Mouse (Mus musculus) hindbrain, embryonic 16.5 days (tissue): ENCODE data around the gene H2afx. TPM values are rescaled to one million over a fixed set of nuclear protein-coding genes. Genes with fewer than 3 reads are reported as not detected.
A peak's percentile ranks its signal among the peaks of the same experiment; 100 is the strongest.
"Not testable (repeated sequence)": the region's sequence is repeated elsewhere in the genome, so short reads cannot be mapped to it uniquely, and the experiment has no call there.

Source experiments
- ATAC-seq: fragments of 200-750 bp; cut with Nextera tagmentation; 2 replicates; pipeline ENCODE4 v1.8.0; 2017; ENCODE audit warnings: moderate TSS enrichment, moderate library complexity
- H3K27ac ChIP-seq: fragments of 300-500 bp; sonication (generic); 2 replicates; pipeline ENCODE4 v1.5.1; 2014; ENCODE audit warnings: low read depth, mild to moderate bottlenecking, control low read depth, low read length, moderate library complexity
- H3K27me3 ChIP-seq: fragments of 300-500 bp; sonication (generic); replicated peaks from 2 replicates; pipeline ENCODE4 v1.6.1; 2014; ENCODE audit warnings: low read length; ENCODE audit not compliant: control insufficient read depth, insufficient read depth
- H3K36me3 ChIP-seq: fragments of 300-500 bp; sonication (generic); 2 replicates; pipeline ENCODE4 v1.6.1; 2014; ENCODE audit warnings: mild to moderate bottlenecking, low read length, moderate library complexity, mixed read lengths; ENCODE audit not compliant: control insufficient read depth, insufficient read depth
- H3K4me1 ChIP-seq: fragments of 300-500 bp; sonication (generic); 2 replicates; pipeline ENCODE4 v1.6.1; 2014; ENCODE audit warnings: low read depth, low read length; ENCODE audit not compliant: control insufficient read depth, insufficient read depth
- H3K4me2 ChIP-seq: fragments of 300-500 bp; sonication (generic); 2 replicates; pipeline ENCODE4 v1.6.1; 2014; ENCODE audit warnings: mild to moderate bottlenecking, low read length, control low read depth, moderate library complexity
- H3K4me3 ChIP-seq: fragments of 300-500 bp; sonication (generic); 2 replicates; pipeline ENCODE4 v1.5.1; 2014; ENCODE audit warnings: mild to moderate bottlenecking, low read length, control low read depth, moderate library complexity
- H3K9ac ChIP-seq: fragments of 300-500 bp; sonication (generic); 2 replicates; pipeline ENCODE4 v1.6.1; 2014; ENCODE audit warnings: low read depth, mild to moderate bottlenecking, control low read depth, low read length, moderate library complexity
- H3K9me3 ChIP-seq: fragments of 300-500 bp; sonication (generic); 2 replicates; pipeline ENCODE4 v1.6.1; 2014; ENCODE audit warnings: mild to moderate bottlenecking, low read length, moderate library complexity; ENCODE audit not compliant: control insufficient read depth
- WGBS: fragments of 180-500 bp; shearing (Covaris S2); extraction: QIAGEN DNeasy Blood & Tissue Kit; methylation state at CpG from one replicate; pipeline ENCODE4 v1.1.7; 2014; 5-methylcytosine and 5-hydroxymethylcytosine counted together
- polyA plus RNA-seq: library from polyadenylated mRNA; unstranded; fragments of >200 nt; fragmentation: Nextera tagmentation; extraction: Ambion mirVana; gene quantifications from 2 replicates; pipeline ENCODE4 v1.2.1, GENCODE M21; 2015

The H2afx gene
- polyA plus RNA-seq, result 106 and 143 TPM in 2 replicates

DNA sequence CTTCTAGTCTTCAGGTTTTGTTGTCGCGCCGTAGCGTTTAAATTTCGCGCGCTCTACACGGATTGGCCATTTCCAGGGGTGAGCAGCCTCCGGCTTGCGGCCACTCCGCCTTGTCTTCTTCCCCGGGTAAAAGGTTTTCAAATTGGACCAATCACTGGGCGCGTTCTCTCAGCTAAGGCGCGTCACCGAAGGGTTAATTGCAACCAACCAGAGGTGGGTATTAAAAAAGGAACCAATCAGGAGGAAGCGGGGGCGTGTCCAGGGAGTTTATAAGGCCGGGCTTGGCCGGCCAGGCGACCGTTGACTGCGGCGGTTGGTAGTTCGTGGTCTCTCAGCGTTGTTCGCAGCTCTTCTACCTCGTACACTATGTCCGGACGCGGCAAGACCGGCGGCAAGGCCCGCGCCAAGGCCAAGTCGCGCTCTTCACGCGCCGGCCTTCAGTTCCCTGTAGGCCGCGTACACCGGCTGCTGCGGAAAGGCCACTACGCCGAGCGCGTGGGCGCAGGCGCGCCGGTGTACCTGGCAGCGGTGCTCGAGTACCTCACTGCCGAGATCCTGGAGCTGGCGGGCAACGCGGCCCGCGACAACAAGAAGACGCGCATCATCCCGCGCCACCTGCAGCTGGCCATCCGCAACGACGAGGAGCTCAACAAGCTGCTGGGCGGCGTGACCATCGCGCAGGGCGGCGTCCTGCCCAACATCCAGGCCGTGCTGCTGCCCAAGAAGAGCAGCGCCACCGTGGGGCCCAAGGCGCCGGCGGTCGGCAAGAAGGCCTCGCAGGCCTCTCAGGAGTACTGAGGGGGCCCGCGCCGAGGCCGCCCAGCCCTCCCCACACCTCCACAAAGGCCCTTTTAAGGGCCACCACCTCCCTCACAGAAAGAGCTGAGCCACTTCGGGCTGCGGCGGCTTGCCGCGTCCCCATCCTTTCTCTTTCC lies at the start of gene H2afx:
Gene H2afx (plus strand): TSS at position 299 of the 935 bp plus-strand sequence.
- Histone ChIP-seq H3K27ac (peak within 1 kb of the TSS; percentile 92), H3K27me3 (no peaks in the 10 kb centered on the region), H3K4me1 (peaks cover 21% of the 10 kb centered on the region), H3K9ac (peak within 1 kb of the TSS; percentile 84), H3K36me3 (peaks cover 20% of the 10 kb centered on the region), H3K4me3 (peak within 1 kb of the TSS; percentile 80), H3K9me3 (no peaks in the 10 kb centered on the region), H3K4me2 (peak within 1 kb of the TSS; percentile 89)
- peak; percentile 97 for ATAC-seq
- WGBS, result under 1% methylated on average over 86 of the region's 91 CpGs

DNA sequence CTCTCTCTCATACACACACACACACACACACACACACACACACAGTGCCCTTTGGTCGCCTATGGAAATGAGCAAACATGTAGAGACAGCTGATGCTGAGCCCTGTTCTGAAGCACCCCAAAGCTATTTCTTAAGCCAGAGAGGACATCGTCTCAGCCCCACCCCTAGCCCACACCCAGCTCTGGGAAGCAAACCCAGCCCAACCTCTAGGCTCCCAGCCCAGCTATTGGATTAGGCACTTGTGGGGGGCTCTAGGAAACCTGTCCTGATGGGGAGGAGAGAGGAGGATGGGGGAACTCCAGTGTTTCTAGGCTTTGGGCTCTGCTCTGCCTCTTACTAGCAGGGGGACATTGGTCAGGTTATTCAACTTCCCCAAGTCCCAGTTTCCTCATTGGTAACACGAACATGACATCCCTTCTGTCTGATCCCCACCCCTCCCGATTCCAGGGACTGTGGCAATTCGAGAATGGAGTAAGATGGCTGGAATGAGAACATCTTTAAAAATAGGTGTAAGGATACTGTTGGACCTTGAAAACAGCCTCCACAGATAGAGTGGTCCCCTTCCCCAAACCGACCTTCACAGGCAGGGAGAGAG lies 48.1 kb upstream of the H2afx start:
- H3K4me1 ChIP-seq, result peaks cover 20% of the 10 kb centered on the region
- H3K36me3 ChIP-seq, result peaks cover 11% of the 10 kb centered on the region
- no peak for ATAC-seq
- H3K27ac ChIP-seq, result no peak overlapping the region
- peak overlapping the region; percentile 78 for H3K4me3 ChIP-seq
- no peaks in the 10 kb centered on the region for H3K27me3 ChIP-seq
- no peaks in the 10 kb centered on the region for H3K9me3 ChIP-seq
- WGBS, result 15% methylated on average over 6 of the region's 6 CpGs
- H3K4me2 ChIP-seq, result peak overlapping the region; percentile 95
- H3K9ac ChIP-seq, result peak overlapping the region; percentile 30; the same call in 1 of the 2 replicates

DNA sequence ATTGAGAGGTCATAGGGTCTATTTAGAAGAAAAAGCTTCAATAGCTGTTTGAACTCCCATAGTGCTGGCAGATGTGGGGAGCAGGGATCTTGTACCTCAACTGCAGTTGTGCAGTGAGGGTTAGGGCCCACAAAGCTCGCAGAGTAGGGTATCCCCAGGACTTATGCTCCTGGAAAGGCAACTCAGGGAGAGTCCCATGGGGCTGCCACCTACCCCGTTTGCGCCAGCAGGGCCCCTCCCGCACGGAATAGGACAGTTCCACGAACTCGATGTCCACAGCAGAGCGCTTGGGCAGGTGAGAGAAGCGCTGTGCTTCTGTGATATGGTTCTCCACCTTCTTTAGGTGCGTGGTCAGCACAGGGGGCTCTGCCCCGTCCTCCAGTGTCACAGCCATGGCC lies 47.5 kb upstream of the H2afx start:
- no peaks in the 10 kb centered on the region for H3K9me3 ChIP-seq
- H3K27ac ChIP-seq, result peak overlapping the region; percentile 81
- peaks cover 9% of the 10 kb centered on the region for H3K36me3 ChIP-seq
- peak overlapping the region; percentile 78 for H3K4me3 ChIP-seq
- 0 out of 2 replicates have a peak, but pooled peaks have one; percentile 5 for ATAC-seq
- peaks cover 20% of the 10 kb centered on the region for H3K4me1 ChIP-seq
- H3K27me3 ChIP-seq, result no peaks in the 10 kb centered on the region
- peak overlapping the region; percentile 93 for H3K9ac ChIP-seq
- 7% methylated on average over 11 of the region's 11 CpGs for WGBS
- H3K4me2 ChIP-seq, result peak overlapping the region; percentile 95

- Histone ChIP-seq H3K36me3 (peaks cover 12% of the 10 kb centered on the region), H3K27me3 (no peaks in the 10 kb centered on the region), H3K4me1 (peaks cover 20% of the 10 kb centered on the region), H3K9me3 (no peaks in the 10 kb centered on the region), H3K9ac (peak overlapping the region; percentile 93), H3K4me2 (peak overlapping the region; percentile 95), H3K4me3 (peak overlapping the region; percentile 78), H3K27ac (peak overlapping the region; percentile 81)
- under 1% methylated on average over 39 of the region's 47 CpGs for WGBS
- ATAC-seq, result peak; percentile 67
These were observed 47.0 kb upstream of the H2afx start for GRCm38 (mm10) chr9:44287401-44288075.

GRCm38 (mm10) chr9:44288076-44288958 lies 46.2 kb upstream of the H2afx start, which contains the start of gene Abcg4:
TSS of gene Abcg4 (minus strand) at chr9:44288615.
- Histone ChIP-seq H3K4me1 (peaks cover 20% of the 10 kb centered on the region), H3K4me2 (peak within 1 kb of the TSS; percentile 95), H3K9me3 (no peaks in the 10 kb centered on the region), H3K27me3 (no peaks in the 10 kb centered on the region), H3K27ac (peak within 1 kb of the TSS; percentile 81), H3K36me3 (peaks cover 18% of the 10 kb centered on the region), H3K4me3 (peak within 1 kb of the TSS; percentile 78), H3K9ac (peak within 1 kb of the TSS; percentile 93)
- WGBS, result under 1% methylated on average over 37 of the region's 38 CpGs
- peak; percentile 77 for ATAC-seq

DNA sequence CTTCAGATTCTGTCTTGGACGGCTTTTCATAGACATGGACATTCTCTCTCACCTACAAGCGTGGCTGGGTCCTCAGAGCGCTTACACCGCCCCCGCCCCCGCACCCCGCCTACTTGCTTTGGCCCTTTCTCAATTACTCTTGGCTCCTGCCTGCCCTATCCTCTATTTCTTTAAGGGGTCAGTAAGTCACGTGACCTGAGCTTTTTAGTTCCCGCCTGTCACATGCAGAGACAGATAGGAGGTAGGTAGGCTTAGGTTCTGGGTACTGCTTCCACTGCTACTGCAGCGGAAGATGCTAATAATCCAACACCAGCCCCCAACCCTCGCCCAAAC lies 45.6 kb upstream of the H2afx start:
- H3K27ac ChIP-seq, result peak overlapping the region; percentile 81; the same call in 1 of the 2 replicates
- WGBS, result 5% methylated on average over 11 of the region's 11 CpGs
- peak overlapping the region; percentile 78 for H3K4me3 ChIP-seq
- H3K9ac ChIP-seq, result peak overlapping the region; percentile 93
- peaks cover 21% of the 10 kb centered on the region for H3K36me3 ChIP-seq
- no peak; the same call in 1 of the 2 replicates for ATAC-seq
- H3K4me1 ChIP-seq, result peaks cover 20% of the 10 kb centered on the region
- no peaks in the 10 kb centered on the region for H3K27me3 ChIP-seq
- H3K9me3 ChIP-seq, result no peaks in the 10 kb centered on the region
- peak overlapping the region; percentile 95 for H3K4me2 ChIP-seq

- no peak overlapping the region for H3K4me2 ChIP-seq
- peaks cover 6% of the 10 kb centered on the region for H3K4me1 ChIP-seq
- WGBS, result 71% methylated on average over 3 of the region's 3 CpGs
- H3K36me3 ChIP-seq, result peaks cover 40% of the 10 kb centered on the region
- H3K27ac ChIP-seq, result no peak overlapping the region
- no peak overlapping the region for H3K4me3 ChIP-seq
- no peaks in the 10 kb centered on the region for H3K27me3 ChIP-seq
- no peaks in the 10 kb centered on the region for H3K9me3 ChIP-seq
- no peak for ATAC-seq
- no peak overlapping the region for H3K9ac ChIP-seq
These were observed 42.0 kb upstream of the H2afx start for GRCm38 (mm10) chr9:44292490-44292889.

- H3K27me3 ChIP-seq, ATAC-seq, H3K9me3 ChIP-seq, H3K27ac ChIP-seq, H3K4me3 ChIP-seq, H3K4me2 ChIP-seq, H3K9ac ChIP-seq: not testable (repeated sequence)
- peaks cover 12% of the 10 kb centered on the region for H3K4me1 ChIP-seq
- H3K36me3 ChIP-seq, result peaks cover 40% of the 10 kb centered on the region
- 91% methylated on average over 3 of the region's 3 CpGs for WGBS
These were observed 34.5 kb upstream of the H2afx start for GRCm38 (mm10) chr9:44300001-44300400.
